Mouse (Mus musculus) kidney, embryonic 14.5 days (tissue): ENCODE measurements around the gene Ubap2. TPM values are rescaled to one million over a fixed set of nuclear protein-coding genes. Genes with fewer than 3 reads are reported as not detected.

Experiments
- ATAC-seq: fragments of 200-750 bp; cut with Nextera tagmentation; 2 replicates; pipeline ENCODE4 v1.8.0; 2017; ENCODE audit warnings: moderate number of reproducible peaks, mild to moderate bottlenecking, moderate TSS enrichment, moderate library complexity; ENCODE audit not compliant: low FRiP score, low TSS enrichment
- H3K27ac ChIP-seq: fragments of 300-500 bp; sonication (generic); 2 replicates; pipeline ENCODE4 v1.5.1; 2014; ENCODE audit warnings: low read depth, mild to moderate bottlenecking, low read length, moderate library complexity, mixed read lengths
- H3K27me3 ChIP-seq: fragments of 300-500 bp; sonication (generic); 2 replicates; pipeline ENCODE4 v1.6.1; 2014; ENCODE audit warnings: mild to moderate bottlenecking, low read length; ENCODE audit not compliant: control insufficient read depth, insufficient read depth
- H3K36me3 ChIP-seq: fragments of 300-500 bp; sonication (generic); 2 replicates; pipeline ENCODE4 v1.6.1; 2014; ENCODE audit warnings: low read length, mixed read lengths; ENCODE audit not compliant: control insufficient read depth, insufficient read depth
- H3K4me1 ChIP-seq: fragments of 300-500 bp; sonication (generic); 2 replicates; pipeline ENCODE4 v1.6.1; 2014; ENCODE audit warnings: low read length, mixed read lengths; ENCODE audit not compliant: control insufficient read depth, insufficient read depth
- H3K4me2 ChIP-seq: fragments of 300-500 bp; sonication (generic); replicated peaks from 2 replicates; pipeline ENCODE4 v1.6.1; 2014; ENCODE audit warnings: low read depth, mild to moderate bottlenecking, low read length
- H3K4me3 ChIP-seq: fragments of 300-500 bp; sonication (generic); 2 replicates; pipeline ENCODE4 v1.5.1; 2014; ENCODE audit warnings: mild to moderate bottlenecking, low read length
- H3K9ac ChIP-seq: fragments of 300-500 bp; sonication (generic); 2 replicates; pipeline ENCODE4 v1.6.1; 2014; ENCODE audit warnings: low read depth, mild to moderate bottlenecking, low read length, moderate library complexity
- H3K9me3 ChIP-seq: fragments of 300-500 bp; sonication (generic); 2 replicates; pipeline ENCODE4 v1.6.1; 2016; ENCODE audit warnings: low read length; ENCODE audit not compliant: control insufficient read depth
- WGBS: fragments of 180-500 bp; shearing (Covaris S2); extraction: QIAGEN DNeasy Blood & Tissue Kit; methylation state at CpG from one replicate; pipeline ENCODE4 v1.1.7; 2014; 5-methylcytosine and 5-hydroxymethylcytosine counted together
- polyA plus RNA-seq: library from polyadenylated mRNA; unstranded; fragments of >200 nt; fragmentation: Nextera tagmentation; extraction: Ambion mirVana; gene quantifications from 2 replicates; pipeline ENCODE4 v1.2.1, GENCODE M21; 2014

The Ubap2 gene
- polyA plus RNA-seq, 1 experiment from 2014 or later: 65.5 TPM

- 95% methylated on average over 15 of the region's 15 CpGs for WGBS
- no peak overlapping the region for H3K27ac ChIP-seq
- H3K4me2 ChIP-seq: no peak overlapping the region
- no peaks in the 10 kb centered on the region for H3K9me3 ChIP-seq
- peaks cover 97% of the 10 kb centered on the region for H3K36me3 ChIP-seq
- H3K4me3 ChIP-seq: no peak overlapping the region
- H3K4me1 ChIP-seq: no peaks in the 10 kb centered on the region
- H3K9ac ChIP-seq: no peak overlapping the region
- H3K27me3 ChIP-seq: no peaks in the 10 kb centered on the region
- no peak for ATAC-seq
Measured at GRCm38 (mm10) chr4:41195328-41195727, 79.6 kb downstream of the Ubap2 start.

- H3K4me1 ChIP-seq: no peaks in the 10 kb centered on the region
- WGBS: 56% methylated on average over 14 of the region's 14 CpGs
- ATAC-seq: no peak
- H3K9ac ChIP-seq: no peak overlapping the region
- no peaks in the 10 kb centered on the region for H3K9me3 ChIP-seq
- peaks cover 85% of the 10 kb centered on the region for H3K36me3 ChIP-seq
- no peaks in the 10 kb centered on the region for H3K27me3 ChIP-seq
- H3K27ac ChIP-seq: no peak overlapping the region
- H3K4me2 ChIP-seq: no peak overlapping the region
- H3K4me3 ChIP-seq: no peak overlapping the region
Measured at GRCm38 (mm10) chr4:41192544-41193512, 82.1 kb downstream of the Ubap2 start.

GRCm38 (mm10) chr4:41189809-41190208, 85.1 kb downstream of the Ubap2 start:
- 86% methylated on average over 2 of the region's 2 CpGs for WGBS
- Histone ChIP-seq H3K27me3 (no peaks in the 10 kb centered on the region), H3K36me3 (peaks cover 64% of the 10 kb centered on the region)

GRCm38 (mm10) chr4:41179825-41180725, 94.9 kb downstream of the Ubap2 start:
- Histone ChIP-seq H3K4me3 (no peak overlapping the region), H3K27ac (no peak overlapping the region), H3K4me2 (no peak overlapping the region), H3K9me3 (no peaks in the 10 kb centered on the region), H3K36me3 (peaks cover 44% of the 10 kb centered on the region), H3K9ac (no peak overlapping the region), H3K27me3 (no peaks in the 10 kb centered on the region), H3K4me1 (no peaks in the 10 kb centered on the region)
- 0 out of 2 replicates have a peak, but pooled peaks have one; percentile 49 for ATAC-seq
- 91% methylated on average over 15 of the region's 15 CpGs for WGBS

More at GRCm38 (mm10) chr4:41189809-41190208, 85.1 kb downstream of the Ubap2 start:
- H3K4me3 ChIP-seq: no peak overlapping the region
- no peak overlapping the region for H3K9ac ChIP-seq
- H3K9me3 ChIP-seq: no peaks in the 10 kb centered on the region
- H3K4me1 ChIP-seq: no peaks in the 10 kb centered on the region
- H3K27ac ChIP-seq: no peak overlapping the region
- no peak overlapping the region for H3K4me2 ChIP-seq
- no peak for ATAC-seq

GRCm38 (mm10) chr4:41174631-41175030, 100.3 kb downstream of the Ubap2 start:
- ATAC-seq: no peak
- Histone ChIP-seq H3K27ac (no peak overlapping the region), H3K36me3 (peaks cover 34% of the 10 kb centered on the region), H3K4me2 (no peak overlapping the region), H3K4me1 (no peaks in the 10 kb centered on the region), H3K4me3 (no peak overlapping the region), H3K27me3 (no peaks in the 10 kb centered on the region), H3K9ac (no peak overlapping the region), H3K9me3 (no peaks in the 10 kb centered on the region)
- WGBS: 88% methylated on average over 2 of the region's 2 CpGs

- no peaks in the 10 kb centered on the region for H3K27me3 ChIP-seq
- no peak for ATAC-seq
- H3K9ac ChIP-seq: no peak overlapping the region
- no peaks in the 10 kb centered on the region for H3K9me3 ChIP-seq
- no peak overlapping the region for H3K4me3 ChIP-seq
- H3K4me2 ChIP-seq: no peak overlapping the region
- H3K27ac ChIP-seq: no peak overlapping the region
- 80% methylated on average over 2 of the region's 2 CpGs for WGBS
- no peaks in the 10 kb centered on the region for H3K4me1 ChIP-seq
- H3K36me3 ChIP-seq: peaks cover 22% of the 10 kb centered on the region
Measured at GRCm38 (mm10) chr4:41170970-41171369, 104.0 kb downstream of the Ubap2 start.

- WGBS: 71% methylated on average over 6 of the region's 6 CpGs
- ATAC-seq: no peak
- Histone ChIP-seq H3K27ac (0 out of 2 replicates have a peak overlapping the region, but pooled peaks have one; percentile 1), H3K4me2 (no peak overlapping the region), H3K27me3 (no peaks in the 10 kb centered on the region), H3K9me3 (no peaks in the 10 kb centered on the region), H3K36me3 (peaks cover 12% of the 10 kb centered on the region), H3K9ac (no peak overlapping the region), H3K4me3 (no peak overlapping the region), H3K4me1 (no peaks in the 10 kb centered on the region)
Measured at GRCm38 (mm10) chr4:41165693-41166475, 109.1 kb downstream of the Ubap2 start.

- no peaks in the 10 kb centered on the region for H3K27me3 ChIP-seq
- H3K9me3 ChIP-seq: no peaks in the 10 kb centered on the region
- H3K36me3 ChIP-seq: peaks cover 10% of the 10 kb centered on the region
- no peak overlapping the region for H3K27ac ChIP-seq
- no peak for ATAC-seq
- H3K9ac ChIP-seq: no peak overlapping the region
- H3K4me1 ChIP-seq: no peaks in the 10 kb centered on the region
- H3K4me3 ChIP-seq: no peak overlapping the region
- 39% methylated on average over 2 of the region's 2 CpGs for whole genome bisulfite sequencing
- H3K4me2 ChIP-seq: no peak overlapping the region
Measured at GRCm38 (mm10) chr4:41164974-41165373, 110.0 kb downstream of the Ubap2 start.
